In genomic region chr13:100789083-100789482, GRCm38 (mm10) we compare ENCODE assay signal across 26 mouse cellular contexts. TPM values are rescaled to one million over a fixed set of nuclear protein-coding genes. Genes with fewer than 3 reads are reported as not detected.
A peak's percentile ranks its signal among the peaks of the same experiment; 100 is the strongest.
DNase-seq lines count a peak whose midpoint lies in the region; ATAC-seq and TF ChIP-seq lines count a peak whose summit lies in the region.
"Had no signal": no experiment of that assay in that cellular context is flagged by ENCODE, and none has a peak within 500 bp of the region (broad histone marks: within the 10 kb centered on the region; RNA-seq: fewer than 3 reads in every experiment).

No protein-coding gene starts in this region.

- no peak for TF ChIP-seq POLR2A in ES-Bruce4 (IDR thresholded peaks at IDR 0.05; ENCODE audit: insufficient read depth, low read length)

- no peak overlapping the region for H3K4me2 ChIP-seq in hindbrain, embryonic 16.5 days (ENCODE audit: low read length)
- H3K4me2 ChIP-seq: heart, embryonic 13.5 days; hindbrain, embryonic 12.5 days; hindbrain, embryonic 15.5 days; intestine, embryonic 15.5 days had no signal

- no peaks in the 10 kb centered on the region for H3K27me3 ChIP-seq in ES-Bruce4 (ENCODE audit: control insufficient read depth, insufficient read depth, low read length, poor library complexity, severe bottlenecking)
- no peaks in the 10 kb centered on the region for H3K27me3 ChIP-seq in hindbrain, embryonic 16.5 days (replicated peaks; ENCODE audit: control insufficient read depth, insufficient read depth, low read length)
- H3K27me3 ChIP-seq: heart, embryonic 13.5 days; hindbrain, embryonic 12.5 days; hindbrain, embryonic 15.5 days; intestine, embryonic 15.5 days had no signal

- no peak for ATAC-seq in hindbrain, embryonic 16.5 days
- ATAC-seq: activated CD4-positive, CD25-positive, alpha-beta regulatory T cell, adult 4 months; CD4-positive, CD25-positive, alpha-beta regulatory T cell, adult 4 months; forebrain, embryonic 14.5 days; forebrain, postnatal 0 days; intestine, embryonic 15.5 days had no signal

- H3K4me1 ChIP-seq in ES-Bruce4 (ENCODE audit: control insufficient read depth, insufficient read depth, low read length), result peaks cover 3% of the 10 kb centered on the region
- H3K4me1 ChIP-seq in hindbrain, embryonic 16.5 days (ENCODE audit: control insufficient read depth, insufficient read depth, low read depth, low read length), result peaks cover 6% of the 10 kb centered on the region

- 0 out of 2 replicates have a peak overlapping the region, but pooled peaks have one; percentile 0 for H3K9ac ChIP-seq in ES-Bruce4 (ENCODE audit: low read depth, poor library complexity, severe bottlenecking)
- H3K9ac ChIP-seq in hindbrain, embryonic 16.5 days (ENCODE audit: low read depth, low read length), result no peak overlapping the region
- H3K9ac ChIP-seq: forebrain, postnatal 0 days; heart, embryonic 13.5 days; hindbrain, embryonic 12.5 days; hindbrain, embryonic 15.5 days; intestine, embryonic 15.5 days had no signal

- peak overlapping the region; percentile 12 for H3K27ac ChIP-seq in ES-Bruce4 (ENCODE audit: insufficient read depth, low read length)
- H3K27ac ChIP-seq in hindbrain, embryonic 16.5 days (ENCODE audit: low read depth, low read length), result no peak overlapping the region
- H3K27ac ChIP-seq: gastrocnemius, adult 2 months; heart, adult 2 months; heart, embryonic 13.5 days; hindbrain, embryonic 12.5 days; hindbrain, embryonic 15.5 days; intestine, embryonic 15.5 days had no signal

- no peaks in the 10 kb centered on the region for H3K9me3 ChIP-seq in ES-Bruce4 (replicated peaks; ENCODE audit: control insufficient read depth, insufficient read depth, low read length, poor library complexity, severe bottlenecking)
- H3K9me3 ChIP-seq in hindbrain, embryonic 16.5 days (ENCODE audit: control insufficient read depth, low read length), result no peaks in the 10 kb centered on the region
- H3K9me3 ChIP-seq: heart, embryonic 13.5 days; hindbrain, embryonic 12.5 days; hindbrain, embryonic 15.5 days; intestine, embryonic 15.5 days had no signal

- peak; percentile 31; the same call in 1 of the 2 replicates for TF ChIP-seq EP300 in ES-Bruce4 (IDR thresholded peaks at IDR 0.05; ENCODE audit: insufficient read depth, low read depth, low read length)

- peak; percentile 18 for DNase-seq in kidney, adult 11 months
- DNase-seq in kidney, postnatal 25 days, result no peak
- peak; percentile 53 for DNase-seq in ES-CJ7 (ENCODE audit: low read depth, low spot score)
- peak; percentile 82 for DNase-seq in fat pad, adult 2 months (ENCODE audit: extremely low read depth, low read depth, low spot score)
- no peak for DNase-seq in adrenal gland, postnatal 36 days
- DNase-seq: adrenal gland, adult 8-10 months; adrenal gland, postnatal 25 days; cerebellum, adult 18-20 months; cerebellum, adult 9-10 months; cerebellum, postnatal 14 days; forebrain, postnatal 0 days; gastrocnemius, adult 2 months; gastrocnemius, postnatal 14 days; heart, adult 2 months; heart, postnatal 14 days; heart, postnatal 4 days; kidney, adult 18-20 months had no signal

- WGBS in hindbrain, embryonic 16.5 days, result 83% methylated on average over 3 of the region's 3 CpGs

- TF ChIP-seq CTCF in ES-Bruce4 (IDR thresholded peaks at IDR 0.05; ENCODE audit: low read depth, low read length), result no peak

- no peak overlapping the region for H3K4me3 ChIP-seq in ES-Bruce4 (ENCODE audit: low read depth, low read length)
- H3K4me3 ChIP-seq in hindbrain, embryonic 16.5 days (ENCODE audit: low read length), result no peak overlapping the region
- H3K4me3 ChIP-seq: gastrocnemius, adult 2 months; heart, adult 2 months; heart, embryonic 13.5 days; hindbrain, embryonic 12.5 days; hindbrain, embryonic 15.5 days; intestine, embryonic 15.5 days had no signal

- peaks cover 14% of the 10 kb centered on the region for H3K36me3 ChIP-seq in ES-Bruce4 (ENCODE audit: control insufficient read depth, insufficient read depth, low read length, poor library complexity, severe bottlenecking)
- no peaks in the 10 kb centered on the region for H3K36me3 ChIP-seq in hindbrain, embryonic 16.5 days (ENCODE audit: control insufficient read depth, insufficient read depth, low read length)
- H3K36me3 ChIP-seq: hindbrain, embryonic 12.5 days; hindbrain, embryonic 15.5 days; intestine, embryonic 15.5 days had no signal

RNA-seq across cellular contexts. Expression of gene Ccnb1, which starts 2.7 kb away (rescaled TPM):
- 632 and 669 TPM in 2 replicates for polyA plus RNA-seq in ES-Bruce4 (2011; ENCODE audit: insufficient read depth, insufficient read length, low read depth, missing spikeins)
- 42.4 and 52.9 TPM in 2 replicates for polyA plus RNA-seq in hindbrain, embryonic 16.5 days (2015; fragmentation: Nextera tagmentation; extraction: Ambion mirVana)
- 1 to 10 TPM; 5.5 to 6.5 TPM for total RNA-seq in adrenal gland, postnatal 36 days (2021)
- total RNA-seq: gastrocnemius, adult 2 months had no signal

RNA-seq across cellular contexts. Expression of gene Cenph, which starts 13.4 kb away (rescaled TPM):
- polyA plus RNA-seq in ES-Bruce4 (2011; ENCODE audit: insufficient read depth, insufficient read length, low read depth, missing spikeins), result 52.4 and 58.8 TPM in 2 replicates
- polyA plus RNA-seq in hindbrain, embryonic 16.5 days (2015; fragmentation: Nextera tagmentation; extraction: Ambion mirVana), result 6.5 and 7.6 TPM in 2 replicates
- under 1 TPM; 0.66 TPM for total RNA-seq in adrenal gland, postnatal 36 days (2021)
- total RNA-seq: gastrocnemius, adult 2 months had no signal

RNA-seq across cellular contexts. Expression of gene Slc30a5, which starts 44.1 kb away (rescaled TPM):
- polyA plus RNA-seq in ES-Bruce4 (2011; ENCODE audit: insufficient read depth, insufficient read length, low read depth, missing spikeins), result 52.6 and 54.5 TPM in 2 replicates
- 30.8 and 31.4 TPM in 2 replicates for polyA plus RNA-seq in hindbrain, embryonic 16.5 days (2015; fragmentation: Nextera tagmentation; extraction: Ambion mirVana)
- total RNA-seq in adrenal gland, postnatal 36 days (2021), result 10 to 100 TPM; 49.9 to 51.4 TPM

RNA-seq across cellular contexts. Expression of gene Mrps36, which starts 44.6 kb away (rescaled TPM):
- polyA plus RNA-seq in ES-Bruce4 (2011; ENCODE audit: insufficient read depth, insufficient read length, low read depth, missing spikeins), result 108 and 110 TPM in 2 replicates
- 143 and 161 TPM in 2 replicates for polyA plus RNA-seq in hindbrain, embryonic 16.5 days (2015; fragmentation: Nextera tagmentation; extraction: Ambion mirVana)
- 100 to 1,000 TPM; 116 to 122 TPM for total RNA-seq in adrenal gland, postnatal 36 days (2021)

RNA-seq across cellular contexts. Expression of gene Cdk7, which starts 58.3 kb away (rescaled TPM):
- 93.2 and 102 TPM in 2 replicates for polyA plus RNA-seq in ES-Bruce4 (2011; ENCODE audit: insufficient read depth, insufficient read length, low read depth, missing spikeins)
- polyA plus RNA-seq in hindbrain, embryonic 16.5 days (2015; fragmentation: Nextera tagmentation; extraction: Ambion mirVana), result 35.8 and 40.0 TPM in 2 replicates
- 10 to 100 TPM; 38.6 to 44.7 TPM for total RNA-seq in adrenal gland, postnatal 36 days (2021)

Comparison
In these comparisons a context has a peak if more than half of its experiments do, and no peak if none do; other contexts are left out.
1. DNase-seq: peak in kidney, adult 11 months (single experiment), ES-CJ7 (single experiment) and fat pad, adult 2 months (single experiment); none in kidney, postnatal 25 days (0 of 2) and adrenal gland, postnatal 36 days (0 of 2).
2. RNA of gene Ccnb1, which starts 2.7 kb away (polyA plus RNA-seq): 632 to 669 TPM in ES-Bruce4; 42.4 to 52.9 TPM in hindbrain, embryonic 16.5 days; every median in the first group is over 10 times any median in the second.